Mouse (Mus musculus) layer of hippocampus, postnatal 25 days (tissue): Measurements from ENCODE around the gene Bcl6b. TPM values are rescaled to one million over a fixed set of nuclear protein-coding genes. Genes with fewer than 3 reads are reported as not detected.
A peak's percentile ranks its signal among the peaks of the same experiment; 100 is the strongest.

Experiments
- DNase-seq, 2 experiments: peaks; one replicate each; pipeline ENCODE4 v3.0.0; 2022; ENCODE audit warnings: mixed read lengths in 2 of 2, low spot score in 1 of 2; ENCODE audit errors: extremely low spot score in 1 of 2
- total RNA-seq, 2 experiments: library from RNA; stranded (reverse); gene quantifications; 2 replicates each; pipeline ENCODE4 v1.2.3; 2021

The Bcl6b gene
- total RNA-seq, 2 experiments from 2014 or later, result 1.2 to 2.1 TPM

- no peak for DNase-seq
These were observed 4.9 kb upstream of the Bcl6b start for GRCm38 (mm10) chr11:70234497-70234896.

GRCm38 (mm10) chr11:70234037-70234436 lies 4.4 kb upstream of the Bcl6b start:
- DNase-seq, result no peak

- no peak for DNase-seq
These were observed 3.4 kb upstream of the Bcl6b start for GRCm38 (mm10) chr11:70233016-70233415.

- DNase-seq, result peak in 1 of 2 experiments; percentile 58
These were observed 2.9 kb upstream of the Bcl6b start for GRCm38 (mm10) chr11:70232546-70232945.

GRCm38 (mm10) chr11:70230239-70230727 lies 685 bp upstream of the Bcl6b start:
- peak; percentile 68 to 89 for DNase-seq

GRCm38 (mm10) chr11:70228828-70229227 lies 770 bp downstream of the Bcl6b start:
- peak in 1 of 2 experiments; percentile 77 for DNase-seq

GRCm38 (mm10) chr11:70227661-70228245 lies 1.8 kb downstream of the Bcl6b start:
- DNase-seq, result no peak

GRCm38 (mm10) chr11:70227126-70227525 lies 2.5 kb downstream of the Bcl6b start:
- no peak for DNase-seq

GRCm38 (mm10) chr11:70226602-70226890 lies 3.1 kb downstream of the Bcl6b start:
- DNase-seq, result no peak

GRCm38 (mm10) chr11:70225798-70226601 lies 3.6 kb downstream of the Bcl6b start:
- DNase-seq, result no peak

GRCm38 (mm10) chr11:70223724-70224123 lies 5.9 kb downstream of the Bcl6b start:
- DNase-seq, result no peak

GRCm38 (mm10) chr11:70221603-70222500 lies 7.7 kb downstream of the Bcl6b start:
- DNase-seq, result no peak

- peak; percentile 85 to 86 for DNase-seq
These were observed 8.6 kb downstream of the Bcl6b start, which contains the start of gene Slc16a13 for GRCm38 (mm10) chr11:70220731-70221602. Gene Slc16a13, minus strand, starts transcription at chr11:70221064.

- peak in 1 of 2 experiments; percentile 33 for DNase-seq
These were observed 9.3 kb downstream of the Bcl6b start for GRCm38 (mm10) chr11:70220323-70220722.

- DNase-seq, result no peak
These were observed 9.7 kb downstream of the Bcl6b start for GRCm38 (mm10) chr11:70219873-70220272.

- no peak for DNase-seq
These were observed 10.7 kb downstream of the Bcl6b start for GRCm38 (mm10) chr11:70218741-70219470.

- DNase-seq, result no peak
These were observed 11.6 kb downstream of the Bcl6b start for GRCm38 (mm10) chr11:70218039-70218438.

GRCm38 (mm10) chr11:70216103-70216502 lies 13.5 kb downstream of the Bcl6b start:
- DNase-seq, result no peak

- DNase-seq, result no peak
These were observed 14.3 kb downstream of the Bcl6b start for GRCm38 (mm10) chr11:70215301-70215700.
